Mouse (Mus musculus): Measurements from ENCODE around the gene Cbwd1. TPM values are rescaled to one million over a fixed set of nuclear protein-coding genes. Genes with fewer than 3 reads are reported as not detected.

The Cbwd1 gene
- polyA plus RNA-seq (2016; fragmentation: Nextera tagmentation; extraction: Ambion mirVana), result 15.7 and 18.5 TPM in 2 replicates

DNA sequence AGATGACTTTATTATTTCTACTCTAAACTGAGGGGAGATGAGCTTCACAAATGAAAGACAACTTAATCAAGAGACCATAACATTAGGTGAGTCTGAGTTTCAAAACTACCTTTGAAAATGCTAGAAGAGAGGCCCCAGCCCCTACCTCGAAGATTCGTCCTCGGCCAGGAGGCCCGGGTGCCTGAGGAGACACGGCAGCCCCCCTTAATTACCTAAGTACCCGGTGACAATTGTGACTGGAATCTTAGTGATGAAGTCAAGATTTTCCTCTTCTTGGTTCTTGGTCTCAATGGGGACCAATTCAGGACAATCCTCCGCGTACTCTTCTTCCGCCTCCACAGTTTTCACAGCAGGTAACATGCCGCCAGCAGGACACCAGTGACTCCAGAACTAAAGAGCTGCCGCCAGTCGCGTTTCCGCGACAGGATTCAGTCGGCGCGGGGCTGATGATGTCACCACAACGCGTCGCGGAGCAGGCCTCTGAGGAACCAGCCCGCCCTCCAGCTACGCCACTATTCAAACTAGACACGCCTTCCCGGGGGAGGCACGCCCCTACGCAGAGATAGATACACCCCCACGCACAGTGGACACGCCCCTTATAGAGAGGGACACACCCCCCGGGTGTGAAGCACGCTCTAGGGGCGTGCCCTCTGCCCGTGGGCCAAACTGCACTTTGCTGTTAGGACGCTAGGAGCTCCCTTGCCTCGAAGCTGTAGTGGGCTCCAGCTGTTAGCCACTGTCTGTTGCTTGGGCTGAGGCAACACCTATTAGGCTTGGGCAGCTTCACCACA, at the start of gene Cbwd1:
TSS of gene Cbwd1 (minus strand) at position 439 of the 791 bp plus-strand sequence.
- Histone ChIP-seq H3K9ac (peak within 1 kb of the TSS; percentile 85), H3K4me2 (peak within 1 kb of the TSS; percentile 76), H3K9me3 (replicated peaks) (no peaks in the 10 kb centered on the region), H3K36me3 (peaks cover under 1% of the 10 kb centered on the region; the same call in 1 of the 2 replicates), H3K4me1 (replicated peaks) (peaks cover 8% of the 10 kb centered on the region), H3K27me3 (replicated peaks) (no peaks in the 10 kb centered on the region), H3K27ac (ENCODE audit: poor library complexity, severe bottlenecking) (0 out of 2 replicates have a peak within 1 kb of the TSS, but pooled peaks have one; percentile 49), H3K4me3 (peak within 1 kb of the TSS; percentile 74)
- under 1% methylated on average over 36 of the region's 36 CpGs for WGBS
- peak; percentile 100 for ATAC-seq (ENCODE audit: insufficient number of reproducible peaks, low FRiP score)

DNA sequence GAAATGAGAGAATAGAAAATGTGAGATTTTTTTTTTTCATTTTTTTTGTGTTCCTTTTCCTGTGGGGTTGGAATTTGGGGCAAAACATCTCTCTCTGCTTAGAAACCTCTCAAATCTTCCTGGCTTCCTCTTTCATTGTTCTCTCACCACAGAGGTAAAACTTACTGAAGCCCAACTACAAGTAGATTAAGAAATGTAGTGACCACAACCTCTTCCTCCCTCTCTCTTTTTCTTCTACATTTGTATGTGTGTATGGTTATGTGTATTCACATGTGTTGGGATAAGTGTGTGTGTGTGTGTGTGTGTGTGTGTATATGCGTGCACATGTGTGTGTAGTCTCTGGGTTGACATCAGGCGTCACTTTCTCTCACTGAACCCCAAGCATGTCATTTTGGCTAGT, 47.1 kb upstream of the Cbwd1 start:
- H3K27ac ChIP-seq (ENCODE audit: poor library complexity, severe bottlenecking), result no peak overlapping the region
- no peak overlapping the region for H3K9ac ChIP-seq
- peaks cover 8% of the 10 kb centered on the region for H3K4me1 ChIP-seq (replicated peaks)
- no peak overlapping the region for H3K4me2 ChIP-seq
- no peak overlapping the region for H3K4me3 ChIP-seq
- H3K27me3 ChIP-seq (replicated peaks), result no peaks in the 10 kb centered on the region
- no peaks in the 10 kb centered on the region for H3K9me3 ChIP-seq (replicated peaks)
- 91% methylated on average over 2 of the region's 2 CpGs for WGBS
- no peaks in the 10 kb centered on the region for H3K36me3 ChIP-seq
- no peak for ATAC-seq (ENCODE audit: insufficient number of reproducible peaks, low FRiP score)

GRCm38 (mm10) chr19:25006686-25007085, 45.3 kb upstream of the Cbwd1 start:
- 71% methylated on average over 1 of the region's 1 CpGs for WGBS

DNA sequence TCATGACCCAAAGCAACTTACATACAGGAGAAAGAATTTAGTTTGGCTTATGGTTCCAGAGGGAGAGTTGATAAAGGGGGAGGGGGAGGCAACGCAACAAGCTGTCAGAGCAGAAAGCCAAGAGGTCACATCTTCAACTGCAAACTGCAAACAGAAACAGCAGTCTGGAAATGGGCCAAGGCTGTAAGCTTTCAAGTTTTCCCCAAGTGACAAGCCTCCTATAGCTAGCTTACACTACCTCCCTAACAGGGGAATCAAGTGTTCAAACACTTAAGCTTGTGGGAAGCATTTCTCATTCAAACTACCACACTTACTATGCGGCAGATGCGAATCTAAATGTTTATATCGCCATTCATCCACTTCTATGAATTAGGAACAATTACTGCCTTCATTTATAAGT, 42.4 kb upstream of the Cbwd1 start:
- WGBS, result 55% methylated on average over 4 of the region's 4 CpGs
- H3K9me3 ChIP-seq (replicated peaks), result no peaks in the 10 kb centered on the region
- H3K9ac ChIP-seq, result no peak overlapping the region
- peaks cover 14% of the 10 kb centered on the region for H3K27me3 ChIP-seq (replicated peaks)
- ATAC-seq (ENCODE audit: insufficient number of reproducible peaks, low FRiP score), result no peak
- H3K4me1 ChIP-seq (replicated peaks), result peaks cover 13% of the 10 kb centered on the region
- no peak overlapping the region for H3K4me2 ChIP-seq
- no peaks in the 10 kb centered on the region for H3K36me3 ChIP-seq
- no peak overlapping the region for H3K27ac ChIP-seq (ENCODE audit: poor library complexity, severe bottlenecking)
- H3K4me3 ChIP-seq, result no peak overlapping the region

More at GRCm38 (mm10) chr19:25006686-25007085, 45.3 kb upstream of the Cbwd1 start:
- Histone ChIP-seq H3K4me3 (no peak overlapping the region), H3K4me1 (replicated peaks) (peaks cover 8% of the 10 kb centered on the region), H3K27me3 (replicated peaks) (no peaks in the 10 kb centered on the region; the same call in 1 of the 2 replicates), H3K9me3 (replicated peaks) (no peaks in the 10 kb centered on the region), H3K9ac (no peak overlapping the region), H3K4me2 (no peak overlapping the region), H3K36me3 (no peaks in the 10 kb centered on the region), H3K27ac (ENCODE audit: poor library complexity, severe bottlenecking) (no peak overlapping the region)
- ATAC-seq (ENCODE audit: insufficient number of reproducible peaks, low FRiP score), result no peak

DNA sequence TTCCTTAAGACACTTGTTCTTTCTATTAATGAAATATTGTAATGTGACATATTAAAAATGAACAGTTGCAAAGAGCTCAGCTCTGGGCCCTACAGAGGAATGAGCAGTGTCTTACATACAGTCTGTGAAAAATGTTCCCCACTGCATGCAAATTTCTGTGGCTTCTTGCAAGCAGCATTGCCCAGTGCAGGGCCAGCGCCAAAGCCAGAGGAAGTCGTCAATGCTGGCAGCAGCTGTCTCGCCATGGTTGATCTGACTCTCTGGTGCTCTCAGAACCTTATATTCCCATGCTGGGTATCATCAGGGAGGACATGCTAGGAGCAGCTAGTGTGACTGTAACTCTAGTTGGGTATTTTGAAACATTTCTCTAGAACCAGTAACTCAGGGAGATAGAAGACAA, 41.4 kb upstream of the Cbwd1 start:
- Histone ChIP-seq H3K9ac (no peak overlapping the region), H3K4me1 (replicated peaks) (peaks cover 13% of the 10 kb centered on the region), H3K27me3 (replicated peaks) (peaks cover 14% of the 10 kb centered on the region), H3K36me3 (no peaks in the 10 kb centered on the region), H3K27ac (ENCODE audit: poor library complexity, severe bottlenecking) (no peak overlapping the region), H3K4me2 (no peak overlapping the region), H3K9me3 (replicated peaks) (no peaks in the 10 kb centered on the region), H3K4me3 (no peak overlapping the region)
- WGBS, result 78% methylated on average over 3 of the region's 3 CpGs
- no peak for ATAC-seq (ENCODE audit: insufficient number of reproducible peaks, low FRiP score)

DNA sequence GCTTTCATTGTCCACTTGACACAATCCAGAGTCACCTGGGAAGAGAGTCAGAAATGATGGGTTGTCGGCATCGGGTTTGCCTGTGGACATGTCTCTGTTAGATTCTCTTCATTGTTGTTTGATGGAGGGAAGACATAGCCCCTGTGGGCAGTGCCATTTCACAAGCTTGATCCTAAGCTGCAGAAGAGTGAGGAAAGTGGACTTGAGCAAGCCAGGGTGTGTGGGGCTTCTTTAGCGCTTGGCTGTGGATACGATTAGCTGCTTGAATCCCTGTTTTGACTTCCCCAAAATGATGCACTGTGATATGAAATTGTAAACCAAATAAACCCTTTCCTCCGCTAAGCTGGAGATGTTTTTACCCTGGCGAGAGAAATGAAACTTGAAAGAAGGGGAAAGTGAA, 40.6 kb upstream of the Cbwd1 start:
- no peak for ATAC-seq (ENCODE audit: insufficient number of reproducible peaks, low FRiP score)
- Histone ChIP-seq H3K36me3 (no peaks in the 10 kb centered on the region), H3K4me1 (replicated peaks) (peaks cover 13% of the 10 kb centered on the region), H3K4me2 (no peak overlapping the region), H3K27ac (ENCODE audit: poor library complexity, severe bottlenecking) (no peak overlapping the region), H3K9ac (no peak overlapping the region), H3K9me3 (replicated peaks) (no peaks in the 10 kb centered on the region), H3K27me3 (replicated peaks) (peaks cover 14% of the 10 kb centered on the region), H3K4me3 (no peak overlapping the region)
- WGBS, result 83% methylated on average over 6 of the region's 6 CpGs

GRCm38 (mm10) chr19:25000153-25000552, 38.7 kb upstream of the Cbwd1 start:
- Histone ChIP-seq H3K27me3 (replicated peaks) (peaks cover 20% of the 10 kb centered on the region), H3K4me3 (peak overlapping the region; percentile 90), H3K9me3 (replicated peaks) (no peaks in the 10 kb centered on the region), H3K4me1 (replicated peaks) (peaks cover 13% of the 10 kb centered on the region), H3K4me2 (peak overlapping the region; percentile 96), H3K9ac (no peak overlapping the region), H3K27ac (ENCODE audit: poor library complexity, severe bottlenecking) (no peak overlapping the region), H3K36me3 (no peaks in the 10 kb centered on the region)
- no peak for ATAC-seq (ENCODE audit: insufficient number of reproducible peaks, low FRiP score)
- 18% methylated on average over 9 of the region's 9 CpGs for WGBS

- H3K9me3 ChIP-seq (replicated peaks), result no peaks in the 10 kb centered on the region
- H3K27ac ChIP-seq (ENCODE audit: poor library complexity, severe bottlenecking), result 0 out of 2 replicates have a peak within 1 kb of the TSS, but pooled peaks have one; percentile 25
- H3K4me1 ChIP-seq (replicated peaks), result peaks cover 20% of the 10 kb centered on the region
- WGBS, result under 1% methylated on average over 108 of the region's 109 CpGs
- H3K36me3 ChIP-seq, result no peaks in the 10 kb centered on the region
- peak within 1 kb of the TSS; percentile 79 for H3K9ac ChIP-seq
- H3K4me3 ChIP-seq, result peak within 1 kb of the TSS; percentile 90
- H3K4me2 ChIP-seq, result peak within 1 kb of the TSS; percentile 96
- peak; percentile 72 for ATAC-seq (ENCODE audit: insufficient number of reproducible peaks, low FRiP score)
- peaks cover 20% of the 10 kb centered on the region for H3K27me3 ChIP-seq (replicated peaks)
Measured at GRCm38 (mm10) chr19:24999201-24999886, 37.9 kb upstream of the Cbwd1 start, which contains the start of gene Dock8. Gene Dock8, plus strand, starts transcription at chr19:24999534.

GRCm38 (mm10) chr19:24998561-24998960, 37.2 kb upstream of the Cbwd1 start:
- Histone ChIP-seq H3K27me3 (replicated peaks) (peaks cover 20% of the 10 kb centered on the region), H3K4me2 (peak overlapping the region; percentile 96)
- 58% methylated on average over 5 of the region's 5 CpGs for WGBS

GRCm38 (mm10) chr19:24996815-24997704, 35.6 kb upstream of the Cbwd1 start:
- H3K9me3 ChIP-seq (replicated peaks), result no peaks in the 10 kb centered on the region
- H3K36me3 ChIP-seq, result no peaks in the 10 kb centered on the region
- no peak overlapping the region for H3K9ac ChIP-seq
- no peak overlapping the region for H3K4me2 ChIP-seq
- 58% methylated on average over 12 of the region's 12 CpGs for WGBS
- H3K27me3 ChIP-seq (replicated peaks), result peaks cover 20% of the 10 kb centered on the region
- ATAC-seq (ENCODE audit: insufficient number of reproducible peaks, low FRiP score), result no peak
- H3K4me1 ChIP-seq (replicated peaks), result peaks cover 15% of the 10 kb centered on the region
- no peak overlapping the region for H3K27ac ChIP-seq (ENCODE audit: poor library complexity, severe bottlenecking)
- H3K4me3 ChIP-seq, result no peak overlapping the region

More at GRCm38 (mm10) chr19:24998561-24998960, 37.2 kb upstream of the Cbwd1 start:
- Histone ChIP-seq H3K4me3 (peak overlapping the region; percentile 90), H3K4me1 (replicated peaks) (peaks cover 15% of the 10 kb centered on the region), H3K36me3 (no peaks in the 10 kb centered on the region), H3K9me3 (replicated peaks) (no peaks in the 10 kb centered on the region), H3K27ac (ENCODE audit: poor library complexity, severe bottlenecking) (no peak overlapping the region), H3K9ac (no peak overlapping the region)
- ATAC-seq (ENCODE audit: insufficient number of reproducible peaks, low FRiP score), result no peak
